Mouse (Mus musculus) retina, embryonic 14.5 days (tissue): Measurements from ENCODE around the gene Rap2c.

Source experiments
- DNase-seq: peaks from one replicate; pipeline ENCODE4 v3.0.0-alpha.2; 2015; ENCODE audit warnings: low spot score

The Rap2c gene

GRCm38 (mm10) chrX:50968157-50968932, 49.5 kb downstream of the Rap2c start:
- DNase-seq = no peak

GRCm38 (mm10) chrX:50965157-50965556, 52.7 kb downstream of the Rap2c start:
- no peak for DNase-seq

GRCm38 (mm10) chrX:50962955-50963354, 54.9 kb downstream of the Rap2c start:
- DNase-seq = no peak
